Mouse (Mus musculus) brown adipose tissue, adult 24 weeks (tissue): ENCODE data around the gene Zfp51. TPM values are rescaled to one million over a fixed set of nuclear protein-coding genes. Genes with fewer than 3 reads are reported as not detected.

Experiments
- H3K27ac ChIP-seq: fragments of 200-500 bp; replicated peaks from 2 replicates; pipeline ENCODE4 v1.5.1; 2012; ENCODE audit warnings: low read depth, mild to moderate bottlenecking, low read length
- H3K4me1 ChIP-seq: fragments of 200-500 bp; 2 replicates; pipeline ENCODE4 v1.6.1; 2012; ENCODE audit warnings: low read length, mixed read lengths; ENCODE audit not compliant: control insufficient read depth, insufficient read depth, insufficient read length
- H3K4me3 ChIP-seq: fragments of 200-500 bp; 2 replicates; pipeline ENCODE4 v1.5.1; 2012; ENCODE audit warnings: low read depth, mild to moderate bottlenecking, low read length, moderate library complexity; ENCODE audit not compliant: insufficient read depth
- polyA plus RNA-seq: library from polyadenylated mRNA; stranded (reverse); fragments of >200 nt; gene quantifications from 2 replicates; pipeline ENCODE4 v1.2.4, GENCODE M21; 2012; ENCODE audit not compliant: missing spikeins, insufficient read depth, insufficient read length

Gene Zfp51
- polyA plus RNA-seq, 1 experiment: 6.2 TPM

- no peak overlapping the region for H3K27ac ChIP-seq
- H3K4me3 ChIP-seq: peak overlapping the region; percentile 96
- no peaks in the 10 kb centered on the region; the same call in 1 of the 2 replicates for H3K4me1 ChIP-seq
Observed at GRCm38 (mm10) chr17:21489500-21490001, 39.4 kb downstream of the Zfp51 start.

DNA sequence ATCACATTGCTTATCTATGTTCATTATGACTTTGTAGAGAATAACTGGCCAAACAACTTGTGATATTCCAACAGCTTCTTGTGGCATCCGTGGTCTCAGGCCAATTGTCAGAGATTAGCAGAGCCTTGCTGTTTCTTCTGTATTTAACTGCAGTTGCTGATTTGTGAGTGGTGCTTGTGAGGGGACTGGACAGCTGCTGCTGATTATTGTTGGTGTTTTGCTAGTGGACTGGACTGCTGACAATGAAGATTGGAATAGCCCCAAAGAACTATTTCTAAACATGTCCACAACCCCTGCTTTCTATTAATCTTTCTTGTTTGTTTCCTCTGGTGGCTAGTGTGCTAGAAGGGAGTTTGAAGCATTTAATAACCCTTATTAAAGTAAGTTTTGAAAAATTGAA lies 51.2 kb downstream of the Zfp51 start:
- Histone ChIP-seq H3K27ac (no peak overlapping the region), H3K4me3 (no peak overlapping the region), H3K4me1 (no peaks in the 10 kb centered on the region)

DNA sequence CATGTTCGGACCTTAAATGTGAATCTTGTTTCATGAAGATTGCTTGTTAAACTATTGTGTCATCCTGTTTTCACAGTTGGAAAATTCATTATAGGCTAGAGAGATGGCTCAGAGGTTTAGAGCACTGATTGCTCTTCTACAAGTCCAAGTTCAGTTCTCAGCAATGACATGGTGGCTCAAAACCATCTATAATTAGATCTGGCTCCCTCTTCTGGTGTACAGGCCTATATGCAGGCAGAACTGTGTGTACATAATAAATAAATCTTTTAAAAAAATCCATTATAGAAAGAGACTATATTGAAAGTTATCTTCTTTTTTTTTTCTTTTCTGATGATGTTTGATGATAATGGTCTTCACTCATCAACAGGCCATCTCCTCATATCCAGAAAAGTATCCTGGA lies 54.4 kb downstream of the Zfp51 start:
- no peak overlapping the region for H3K4me3 ChIP-seq
- no peaks in the 10 kb centered on the region for H3K4me1 ChIP-seq
- H3K27ac ChIP-seq: no peak overlapping the region

- H3K4me1 ChIP-seq: no peaks in the 10 kb centered on the region
- no peak overlapping the region for H3K4me3 ChIP-seq
- no peak overlapping the region for H3K27ac ChIP-seq
Observed at GRCm38 (mm10) chr17:21506258-21506657, 56.1 kb downstream of the Zfp51 start.

DNA sequence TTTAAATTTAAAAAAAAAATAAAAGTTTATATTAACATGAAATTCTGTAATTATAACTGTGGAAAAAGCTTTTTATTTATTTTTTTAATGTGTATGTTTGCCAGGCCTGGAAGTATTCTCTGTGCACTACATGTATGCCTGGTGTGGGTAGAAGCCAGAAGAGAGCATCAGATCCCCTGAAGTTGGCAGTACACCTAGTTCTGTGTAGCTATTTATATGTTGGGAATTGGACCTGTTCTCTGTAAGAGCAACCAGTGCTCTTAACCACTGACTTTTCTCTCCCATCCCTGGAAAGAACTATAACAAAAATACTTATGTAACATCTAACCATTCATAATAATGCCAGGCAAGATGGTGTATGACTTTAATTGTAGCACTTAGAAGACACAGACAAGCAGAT lies 59.6 kb downstream of the Zfp51 start:
- Histone ChIP-seq H3K4me1 (no peaks in the 10 kb centered on the region), H3K27ac (no peak overlapping the region), H3K4me3 (no peak overlapping the region)

Other genes starting within 250 kb of the Zfp51 start
- not detected in 2 replicates for gene Vmn1r234, start 224.3 kb upstream of the Zfp51 start, polyA plus RNA-seq
- gene Vmn1r235, start 194.0 kb upstream of the Zfp51 start, polyA plus RNA-seq: not detected in 2 replicates
- not detected in 2 replicates for gene Vmn1r236, start 167.4 kb upstream of the Zfp51 start, polyA plus RNA-seq
- gene Vmn1r237, start 138.5 kb upstream of the Zfp51 start, polyA plus RNA-seq: not detected in 2 replicates
- gene Zfp677, start 66.6 kb upstream of the Zfp51 start, polyA plus RNA-seq: 1.3 and 2.9 TPM in 2 replicates
- 1.4 and 1.8 TPM in 2 replicates for gene Zfp54, start 27.1 kb upstream of the Zfp51 start, polyA plus RNA-seq
- gene Zfp53, start 38.6 kb downstream of the Zfp51 start, polyA plus RNA-seq: 3.1 and 3.6 TPM in 2 replicates
- 5.0 and 6.8 TPM in 2 replicates for gene Zfp52, start 85.2 kb downstream of the Zfp51 start, polyA plus RNA-seq
- gene Zfp948, start 116.6 kb downstream of the Zfp51 start, polyA plus RNA-seq: 4.5 and 8.5 TPM in 2 replicates
- gene Zfp983, start 200.2 kb downstream of the Zfp51 start, polyA plus RNA-seq: 2.8 and 3.3 TPM in 2 replicates
- 6.9 and 11.4 TPM in 2 replicates for gene Gm10226, start 241.5 kb downstream of the Zfp51 start, polyA plus RNA-seq